Mouse (Mus musculus) cortical plate, adult 2 months (tissue): Measurements from ENCODE around the gene Gtsf1. TPM values are rescaled to one million over a fixed set of nuclear protein-coding genes. Genes with fewer than 3 reads are reported as not detected.

Experiments
- H3K27ac ChIP-seq: fragments of 200-500 bp; 2 replicates; pipeline ENCODE4 v1.5.1; 2012; ENCODE audit warnings: low read length, control low read depth, inconsistent platforms; ENCODE audit not compliant: insufficient read depth
- H3K4me1 ChIP-seq: fragments of 200-500 bp; 2 replicates; pipeline ENCODE4 v1.6.1; 2011; ENCODE audit warnings: low read length; ENCODE audit not compliant: control insufficient read depth, insufficient read depth
- H3K4me3 ChIP-seq: fragments of 200-500 bp; 2 replicates; pipeline ENCODE4 v1.5.1; 2011; ENCODE audit warnings: mild to moderate bottlenecking, low read length, control low read depth; ENCODE audit not compliant: insufficient read depth
- CTCF ChIP-seq: fragments of 200-500 bp; IDR thresholded peaks from 2 replicates; pipeline ENCODE4 v1.5.1; 2011; ENCODE audit warnings: mild to moderate bottlenecking, control low read depth, low read length; ENCODE audit not compliant: insufficient read depth; ENCODE audit errors: extremely low read depth
- POLR2A ChIP-seq: fragments of 200-500 bp; IDR thresholded peaks from 2 replicates; pipeline ENCODE4 v1.6.1; 2011; ENCODE audit warnings: mild to moderate bottlenecking, low read length, control low read depth; ENCODE audit not compliant: insufficient read depth; ENCODE audit errors: extremely low read depth
- polyA plus RNA-seq: library from polyadenylated mRNA; depleted of rRNA; stranded (reverse); fragments of >200 nt; gene quantifications from 2 replicates; pipeline ENCODE4 v1.2.3, GENCODE M21; 2012; rRNA removed

Gtsf1 gene
- 0.23 TPM in 1 of 2 replicates, not detected in the other for polyA plus RNA-seq

DNA sequence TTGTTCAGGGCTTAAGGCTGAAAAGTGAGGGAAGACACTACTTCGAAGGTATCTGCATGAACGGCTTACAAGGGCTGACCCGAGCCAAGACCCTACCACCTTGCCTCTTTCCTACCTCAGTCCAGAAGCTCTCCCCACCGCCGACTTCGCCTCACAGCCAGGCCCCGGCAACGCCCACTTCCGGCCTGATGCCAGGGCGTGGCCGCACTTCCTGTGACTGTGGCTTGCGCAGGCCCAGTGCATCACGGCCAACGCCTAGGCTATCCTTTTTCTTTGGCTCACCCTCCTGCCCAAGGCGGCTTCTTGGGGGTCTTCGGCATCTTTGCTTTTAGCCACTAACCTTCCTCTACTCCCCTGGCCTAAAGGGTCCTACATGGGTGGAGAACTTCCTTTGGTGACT lies at the start of gene Gtsf1:
TSS of gene Gtsf1 (minus strand) at position 230 of the 400 bp plus-strand sequence.
- H3K4me1 ChIP-seq = no peaks in the 10 kb centered on the region
- H3K27ac ChIP-seq = no peak within 1 kb of the TSS; the same call in 1 of the 2 replicates
- TF ChIP-seq CTCF = no peak
- TF ChIP-seq POLR2A = no peak
- no peak within 1 kb of the TSS for H3K4me3 ChIP-seq

DNA sequence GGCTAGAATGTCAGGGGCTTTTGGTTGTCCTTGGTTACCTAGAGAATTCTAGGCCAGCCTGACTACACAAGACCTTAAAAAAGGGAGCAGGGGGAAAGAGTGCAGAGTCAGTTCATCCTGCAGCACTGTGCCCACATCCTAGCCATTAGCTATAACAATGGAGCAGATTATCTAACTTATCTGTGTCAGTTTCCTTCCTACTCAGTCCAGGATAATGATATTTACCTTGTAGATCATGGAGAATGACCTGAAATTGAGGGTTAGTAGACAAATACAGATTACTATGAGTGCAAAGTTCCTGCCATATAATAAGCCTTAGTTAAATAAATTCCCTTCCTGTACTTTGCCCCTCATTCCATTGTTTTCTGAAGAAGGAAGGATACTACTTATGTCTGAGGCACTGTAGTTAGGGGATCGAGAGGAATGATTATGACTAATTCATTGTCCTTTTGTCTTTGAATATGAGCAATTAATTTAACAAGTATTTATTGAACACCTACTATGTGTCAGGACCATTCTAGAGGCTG lies 48.9 kb upstream of the Gtsf1 start:
- TF ChIP-seq CTCF = no peak
- TF ChIP-seq POLR2A = no peak
- H3K4me1 ChIP-seq = no peaks in the 10 kb centered on the region
- no peak overlapping the region for H3K27ac ChIP-seq
- no peak overlapping the region for H3K4me3 ChIP-seq

DNA sequence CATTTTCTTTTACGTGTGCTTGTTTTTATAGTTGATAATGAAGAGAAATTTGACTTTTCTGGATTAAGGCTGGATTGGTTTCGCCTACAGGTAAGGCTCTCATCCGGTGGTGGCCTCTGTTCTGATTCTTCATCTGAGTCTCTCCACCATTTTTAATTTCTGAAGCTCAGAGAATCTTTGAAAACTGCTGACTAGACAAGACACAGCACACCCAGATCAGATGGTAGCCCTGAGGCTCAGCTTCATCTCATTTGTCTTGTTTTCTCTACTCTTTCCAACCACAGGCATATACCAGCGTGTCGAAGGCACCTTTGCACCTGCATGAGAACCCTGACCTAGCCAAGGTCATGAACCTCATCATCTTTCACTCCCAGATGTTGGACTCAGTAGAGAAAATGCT lies 43.5 kb upstream of the Gtsf1 start:
- H3K4me1 ChIP-seq = no peaks in the 10 kb centered on the region
- no peak overlapping the region for H3K27ac ChIP-seq
- TF ChIP-seq POLR2A (no peak), CTCF (no peak)
- H3K4me3 ChIP-seq = no peak overlapping the region

DNA sequence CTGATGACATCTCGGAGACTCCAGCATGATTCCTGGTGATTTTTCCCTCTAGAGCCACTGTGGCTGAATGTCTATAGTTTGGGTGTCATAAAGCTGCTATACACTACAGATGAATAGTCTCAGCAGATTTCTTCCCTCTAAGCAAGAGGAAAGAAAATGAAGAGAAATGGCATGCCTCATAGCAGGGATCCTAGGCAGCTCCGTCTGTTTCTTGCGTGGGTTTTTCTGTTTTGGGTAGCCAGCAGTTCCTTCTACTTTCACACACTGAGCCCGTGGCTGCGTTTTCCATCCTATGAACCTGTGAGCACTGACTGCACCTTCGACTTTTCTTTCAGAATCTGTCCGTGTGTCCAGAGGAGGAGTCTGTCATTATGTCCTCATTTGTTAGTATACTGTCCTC lies 42.9 kb upstream of the Gtsf1 start:
- H3K4me1 ChIP-seq = no peaks in the 10 kb centered on the region
- H3K27ac ChIP-seq = no peak overlapping the region
- TF ChIP-seq POLR2A = no peak
- no peak overlapping the region for H3K4me3 ChIP-seq

DNA sequence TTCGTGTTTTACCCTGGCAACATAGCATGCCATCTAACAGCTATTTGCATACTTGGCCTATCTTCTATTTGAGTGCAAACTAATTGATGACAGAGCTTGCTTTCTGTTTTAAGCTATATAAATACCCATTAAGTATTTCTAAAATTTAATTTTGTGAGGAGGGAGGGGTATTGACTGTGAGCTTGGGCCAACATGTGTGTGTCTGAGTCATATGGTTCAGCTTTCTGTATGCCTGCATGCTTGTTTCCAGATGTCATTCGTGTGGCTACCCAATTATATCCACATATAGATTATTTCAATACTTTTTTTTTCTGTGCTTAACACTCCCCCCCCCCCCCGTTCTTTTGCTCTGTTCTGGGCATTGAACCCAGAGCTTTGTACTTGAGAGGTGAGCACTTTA lies 42.0 kb upstream of the Gtsf1 start:
- no peaks in the 10 kb centered on the region for H3K4me1 ChIP-seq
- TF ChIP-seq CTCF = no peak
- no peak for TF ChIP-seq POLR2A
- no peak overlapping the region for H3K4me3 ChIP-seq
- no peak overlapping the region for H3K27ac ChIP-seq

DNA sequence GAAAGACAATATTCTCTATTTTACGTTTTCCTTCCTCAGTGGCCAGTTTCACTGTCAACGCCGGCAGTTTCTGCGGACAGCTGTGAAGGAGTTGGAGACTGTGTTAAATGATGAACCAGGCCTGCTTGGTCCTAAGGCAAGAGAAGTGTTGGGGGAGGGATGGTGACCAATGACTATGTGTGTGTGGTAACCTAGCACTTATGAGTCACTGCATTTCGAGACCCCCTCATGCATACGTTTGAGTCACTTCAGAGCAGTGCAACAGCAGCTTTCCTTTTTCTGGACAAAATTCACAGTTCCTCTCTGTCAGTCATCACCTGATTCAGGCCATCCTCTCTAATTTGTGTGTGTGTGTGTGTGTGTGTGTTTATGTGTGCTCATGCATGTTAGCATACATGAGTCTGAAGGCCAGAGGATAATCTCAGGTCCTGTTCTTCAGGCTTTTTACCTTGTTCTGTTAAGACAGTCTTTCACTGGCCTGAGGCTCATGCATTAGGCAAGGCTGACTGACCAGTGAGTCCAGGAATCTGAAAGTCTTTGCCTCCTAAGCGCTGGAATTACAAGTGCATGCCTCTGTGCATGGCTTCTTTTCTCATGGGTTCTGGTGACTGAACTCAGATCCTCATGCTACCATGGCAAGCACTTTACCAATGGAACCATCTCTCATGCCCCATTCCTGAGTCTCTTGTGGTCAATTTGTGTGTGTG lies 41.4 kb upstream of the Gtsf1 start:
- TF ChIP-seq CTCF = no peak
- TF ChIP-seq POLR2A = no peak
- Histone ChIP-seq H3K4me3 (no peak overlapping the region), H3K27ac (no peak overlapping the region)

DNA sequence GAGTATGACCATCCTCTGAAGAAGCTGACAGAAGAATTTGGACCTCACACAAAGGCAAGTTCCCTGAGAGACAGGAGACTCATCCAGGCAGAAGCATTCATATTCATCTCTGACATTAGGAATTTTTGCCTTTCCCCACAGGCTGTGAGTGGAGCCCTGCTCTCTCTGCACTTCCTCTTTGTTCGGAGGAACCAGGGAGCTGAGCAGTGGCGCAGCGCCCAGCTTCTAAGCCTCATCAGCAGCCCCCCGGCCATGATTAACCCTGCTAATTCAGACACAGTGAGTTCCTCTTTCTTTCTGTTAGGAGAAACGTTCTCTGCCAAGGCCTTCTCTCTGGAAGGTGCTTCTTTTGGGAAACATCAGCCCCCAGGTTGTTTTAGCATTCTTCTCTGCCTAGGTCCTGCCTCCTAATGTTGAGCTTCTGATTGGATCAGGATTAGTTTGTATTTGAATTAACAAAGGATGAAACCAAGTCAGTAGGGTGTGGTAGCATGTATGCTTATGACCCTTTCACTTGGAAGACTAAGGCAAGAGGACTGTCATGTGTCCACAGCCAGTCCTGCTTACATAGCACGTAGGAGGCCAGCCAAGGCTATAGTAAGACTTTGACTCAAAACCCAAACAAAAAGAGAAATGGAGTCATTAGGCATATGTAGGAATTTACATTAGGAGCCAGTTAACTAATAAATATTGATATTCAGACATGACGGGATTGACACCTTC lies 32.4 kb upstream of the Gtsf1 start:
- TF ChIP-seq POLR2A (no peak), CTCF (no peak)
- no peak overlapping the region for H3K27ac ChIP-seq
- H3K4me3 ChIP-seq = no peak overlapping the region
- H3K4me1 ChIP-seq = no peaks in the 10 kb centered on the region

More for the DNA sequence above, 41.4 kb upstream of the Gtsf1 start:
- H3K4me1 ChIP-seq = no peaks in the 10 kb centered on the region

DNA sequence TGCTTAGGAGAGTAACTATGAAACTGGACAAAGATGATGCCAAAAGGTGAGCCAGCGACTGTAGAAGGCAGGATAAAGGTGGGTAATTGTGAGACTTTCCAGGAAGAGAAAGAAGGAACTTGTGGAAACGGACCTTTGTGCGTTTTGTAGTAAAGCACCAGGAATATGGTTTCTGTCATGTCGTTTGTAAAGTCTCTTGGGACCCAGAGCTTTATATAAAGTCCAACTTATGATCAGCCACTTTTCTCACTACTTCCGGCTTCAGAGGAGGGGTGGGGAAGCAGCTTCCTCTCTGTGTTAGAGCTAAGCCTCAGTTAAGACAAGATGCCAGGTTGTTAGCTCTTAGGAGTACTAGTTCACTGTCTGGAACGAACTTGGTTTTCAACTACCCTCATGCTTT lies 24.2 kb upstream of the Gtsf1 start:
- TF ChIP-seq CTCF (no peak), POLR2A (no peak)
- Histone ChIP-seq H3K4me1 (no peaks in the 10 kb centered on the region), H3K4me3 (no peak overlapping the region; the same call in 1 of the 2 replicates), H3K27ac (no peak overlapping the region)

DNA sequence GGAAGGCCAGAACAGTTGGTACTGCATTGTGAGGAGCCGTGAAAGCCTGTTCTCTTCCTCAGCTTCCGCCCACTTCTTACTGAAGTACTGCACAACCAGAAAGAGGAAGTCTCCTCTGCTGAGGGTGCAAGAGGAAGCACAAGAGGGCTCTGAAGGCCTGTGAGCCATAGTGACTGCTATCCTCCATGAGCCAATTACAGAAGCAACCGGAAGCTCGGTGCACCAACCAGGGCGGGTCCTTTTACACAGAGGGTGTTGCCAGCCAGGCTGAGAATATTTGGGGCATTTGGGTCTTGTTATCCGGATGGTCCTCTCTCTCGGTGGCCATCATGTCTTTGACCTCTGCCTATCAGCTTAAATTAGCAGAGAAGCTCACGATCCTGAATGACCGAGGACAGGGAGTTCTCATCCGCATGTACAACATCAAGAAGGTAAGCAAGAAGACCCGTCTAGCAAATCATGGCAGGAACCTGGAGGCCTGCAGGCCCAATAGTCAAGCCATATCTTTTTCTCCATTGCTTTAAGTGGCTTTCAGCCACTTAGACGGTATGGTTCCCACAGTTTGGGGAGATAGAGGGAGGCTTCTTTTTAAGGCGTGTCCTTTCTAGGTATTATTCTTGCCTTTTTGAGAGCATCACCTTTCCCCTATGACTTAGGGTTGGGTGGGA lies 23.4 kb upstream of the Gtsf1 start, which contains the start of gene Nckap1l:
TSS of gene Nckap1l (plus strand) at position 244 of the 668 bp plus-strand sequence.
- TF ChIP-seq POLR2A (no peak), CTCF (no peak)
- Histone ChIP-seq H3K4me1 (no peaks in the 10 kb centered on the region), H3K27ac (no peak within 1 kb of the TSS), H3K4me3 (no peak within 1 kb of the TSS; the same call in 1 of the 2 replicates)
